Mouse (Mus musculus) stomach, postnatal 0 days (tissue): ENCODE measurements at regions not wholly inside any gene's neighbourhood (a gene's known extent, or its start where the extent isn't known, plus 50 kb on each side); places are given as distances from the start of the nearest gene placed in this dataset.

Source experiments
- CTCF ChIP-seq: IDR thresholded peaks from 2 replicates; pipeline ENCODE4 v1.5.1; 2016; ENCODE audit warnings: antibody characterized with exemption, low read depth, mild to moderate bottlenecking, moderate library complexity
- EP300 ChIP-seq: optimal IDR thresholded peaks from 2 replicates; pipeline ENCODE3; 2016; ENCODE audit warnings: antibody characterized with exemption

DNA sequence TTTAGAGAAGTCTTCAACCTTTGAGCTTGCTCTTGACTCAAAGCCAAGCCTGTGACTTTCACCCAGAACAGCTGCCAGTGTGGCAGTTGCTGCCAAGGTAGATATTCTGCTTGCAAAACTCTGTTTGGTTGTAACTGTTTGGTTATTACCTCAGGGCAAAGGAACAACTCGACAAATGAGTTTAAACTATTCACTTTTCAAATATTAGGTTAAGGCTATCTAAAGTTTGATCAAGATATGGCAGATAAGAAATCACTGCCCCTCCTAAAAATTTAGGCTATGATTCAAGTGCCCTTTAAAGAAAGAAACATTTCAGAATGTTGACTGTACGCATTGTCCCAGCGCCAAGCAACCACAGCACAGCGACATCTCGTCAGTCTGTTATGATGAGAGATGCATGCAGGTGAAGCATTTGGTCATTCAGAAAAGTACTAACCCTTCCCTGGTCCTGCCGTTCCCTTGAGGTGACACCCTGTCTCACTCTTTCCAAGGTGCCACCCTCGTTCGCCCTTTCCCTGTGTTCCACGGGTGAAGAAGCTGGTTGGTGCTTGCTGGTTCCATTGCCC lies 81.1 kb upstream of the Mbip start:
- TF ChIP-seq CTCF (no peak), EP300 (no peak)
